9 mouse cellular contexts compared by ENCODE assay signal in genomic region chr3:41123190-41123999, GRCm38 (mm10). TPM values are rescaled to one million over a fixed set of nuclear protein-coding genes. Genes with fewer than 3 reads are reported as not detected.
DNase-seq lines count a peak whose midpoint lies in the region; ATAC-seq and TF ChIP-seq lines count a peak whose summit lies in the region.
"Had no signal": no experiment of that assay in that cellular context is flagged by ENCODE, and none has a peak within 500 bp of the region (broad histone marks: within the 10 kb centered on the region; RNA-seq: fewer than 3 reads in every experiment).

No protein-coding gene starts in this region.

- peak overlapping the region; percentile 2; the same call in 1 of the 2 replicates for H3K4me3 ChIP-seq in forebrain, embryonic 15.5 days
- no peak overlapping the region for H3K4me3 ChIP-seq in limb, embryonic 14.5 days (replicated peaks; ENCODE audit: low read length)

- H3K4me1 ChIP-seq in forebrain, embryonic 15.5 days = peaks cover 12% of the 10 kb centered on the region
- H3K4me1 ChIP-seq in limb, embryonic 14.5 days (ENCODE audit: control insufficient read depth, insufficient read depth, low read length) = no peaks in the 10 kb centered on the region

- no peak for TF ChIP-seq POLR2A in limb, embryonic 14.5 days (IDR thresholded peaks at IDR 0.05; ENCODE audit: borderline replicate concordance, extremely low read depth, insufficient read depth, insufficient read length)

- intact Hi-C loops in left cerebral cortex, postnatal 4 days (cut with DNase I) = no loop called here
- intact Hi-C loops in left cerebral cortex, postnatal 10 days (cut with DNase I) = no loop called here

- no peak overlapping the region for H3K27ac ChIP-seq in forebrain, embryonic 15.5 days (replicated peaks)
- H3K27ac ChIP-seq in limb, embryonic 14.5 days (replicated peaks; ENCODE audit: low read depth, low read length) = no peak overlapping the region
- H3K27ac ChIP-seq: macrophage had no signal

- no peaks in the 10 kb centered on the region for H3K36me3 ChIP-seq in forebrain, embryonic 15.5 days
- no peaks in the 10 kb centered on the region for H3K36me3 ChIP-seq in limb, embryonic 14.5 days (ENCODE audit: control insufficient read depth, insufficient read depth, low read length)

- H3K27me3 ChIP-seq in forebrain, embryonic 15.5 days = no peaks in the 10 kb centered on the region
- peaks cover 3% of the 10 kb centered on the region; the same call in 1 of the 2 replicates for H3K27me3 ChIP-seq in limb, embryonic 14.5 days (ENCODE audit: control insufficient read depth, insufficient read depth, low read length)

- peak overlapping the region; percentile 33 for H3K4me2 ChIP-seq in forebrain, embryonic 15.5 days (replicated peaks)
- H3K4me2 ChIP-seq in limb, embryonic 14.5 days (replicated peaks; ENCODE audit: low read depth, low read length, severe bottlenecking) = no peak overlapping the region

- no peaks in the 10 kb centered on the region for H3K9me3 ChIP-seq in forebrain, embryonic 15.5 days
- H3K9me3 ChIP-seq in limb, embryonic 14.5 days (ENCODE audit: control insufficient read depth, low read length) = no peaks in the 10 kb centered on the region

- WGBS in forebrain, embryonic 15.5 days = 12% methylated on average over 10 of the region's 10 CpGs
- WGBS in limb, embryonic 14.5 days = 39% methylated on average over 10 of the region's 10 CpGs

- peak; percentile 72 for ATAC-seq in forebrain, embryonic 15.5 days (replicated peaks)
- no peak for ATAC-seq in limb, embryonic 14.5 days (ENCODE audit: low FRiP score, low read depth)

- no peak overlapping the region for H3K9ac ChIP-seq in forebrain, embryonic 15.5 days (replicated peaks)
- 0 out of 2 replicates have a peak overlapping the region, but pooled peaks have one; percentile 12 for H3K9ac ChIP-seq in limb, embryonic 14.5 days (ENCODE audit: low read depth, low read length, severe bottlenecking)

- peak; percentile 18 for DNase-seq in left cerebral cortex, postnatal 4 days
- no peak for DNase-seq in left cerebral cortex, postnatal 10 days (ENCODE audit: extremely low spot score in 1 of 2, low spot score in 2 of 2)
- DNase-seq in limb, embryonic 14.5 days (ENCODE audit: low spot score) = no peak
- no peak for DNase-seq in thymus, postnatal 14 days
- DNase-seq in natural killer cell, adult 2 months (ENCODE audit: low spot score in 2 of 2) = no peak
- no peak for DNase-seq in adrenal gland, adult 18-20 months (ENCODE audit: low spot score in 2 of 2)
- DNase-seq in cerebellum, adult 9-10 months = no peak

RNA-seq across cellular contexts. Expression of gene Pgrmc2, which starts 40.5 kb away (rescaled TPM):
- total RNA-seq in left cerebral cortex, postnatal 4 days (2021) = 10 to 100 TPM; 47.4 to 47.9 TPM
- 10 to 100 TPM; 46.9 to 49.5 TPM for total RNA-seq in left cerebral cortex, postnatal 10 days (2021)
- polyA plus RNA-seq in forebrain, embryonic 15.5 days (2015; fragmentation: Nextera tagmentation; extraction: Ambion mirVana) = 31.0 and 32.5 TPM in 2 replicates
- 30.9 and 41.9 TPM in 2 replicates for polyA plus RNA-seq in limb, embryonic 14.5 days (2012; rRNA removed)
- polyA plus RNA-seq in limb, embryonic 14.5 days (2014; fragmentation: Nextera tagmentation; extraction: Ambion mirVana) = 34.2 and 34.3 TPM in 2 replicates
- 10 to 100 TPM; 63.1 to 63.3 TPM for total RNA-seq in adrenal gland, adult 18-20 months (2021)
